Mouse (Mus musculus) CD4-positive, CD25-positive, alpha-beta regulatory T cell, adult 9 weeks (primary cell): ENCODE measurements around the gene Cnpy4. TPM values are rescaled to one million over a fixed set of nuclear protein-coding genes. Genes with fewer than 3 reads are reported as not detected.

Source experiments
- polyA plus RNA-seq: library from polyadenylated mRNA; unstranded; fragments of 100-300 nt; shearing (Covaris generic); gene quantifications from one replicate; pipeline ENCODE4 v1.2.1, GENCODE M21; 2017

The Cnpy4 gene
- polyA plus RNA-seq = 20.6 TPM

DNA sequence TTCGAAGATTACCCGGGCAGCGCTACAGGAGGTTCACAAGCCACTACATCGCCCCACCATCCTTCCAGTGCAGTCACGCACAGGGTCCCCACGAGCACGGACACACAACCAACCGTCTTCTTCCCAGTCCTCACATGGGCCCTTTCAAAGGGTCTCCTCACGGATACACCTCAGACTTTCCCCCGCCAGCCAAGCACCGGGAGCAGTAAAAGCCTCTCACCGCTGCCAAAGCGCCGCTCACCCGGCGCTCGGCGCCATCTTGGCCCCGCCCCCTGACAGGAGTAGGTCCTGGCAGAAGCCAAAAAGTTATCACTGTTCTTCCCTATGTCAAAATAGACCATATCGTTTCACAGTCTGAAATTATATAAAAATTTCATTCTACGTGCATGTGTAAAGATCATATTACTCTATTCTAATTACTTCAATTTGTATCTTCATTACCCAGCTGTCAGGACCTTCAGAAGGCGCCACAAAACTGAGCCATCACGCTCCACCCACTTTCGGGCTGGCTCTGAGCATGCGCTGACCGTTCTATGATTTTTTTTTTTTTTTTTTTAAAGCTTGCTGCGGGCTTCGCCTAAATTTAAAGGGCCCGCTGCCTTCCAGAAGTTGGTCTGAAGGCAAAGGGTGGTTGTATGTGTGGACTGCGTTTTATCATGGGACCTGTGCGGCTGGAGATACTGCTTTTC is at the start of gene Cnpy4, which contains the start of gene Taf6:
Gene Cnpy4 (plus strand): TSS at position 536 of the 689 bp plus-strand sequence.
Gene Taf6 (minus strand): TSS at position 502 of the 689 bp plus-strand sequence.

DNA sequence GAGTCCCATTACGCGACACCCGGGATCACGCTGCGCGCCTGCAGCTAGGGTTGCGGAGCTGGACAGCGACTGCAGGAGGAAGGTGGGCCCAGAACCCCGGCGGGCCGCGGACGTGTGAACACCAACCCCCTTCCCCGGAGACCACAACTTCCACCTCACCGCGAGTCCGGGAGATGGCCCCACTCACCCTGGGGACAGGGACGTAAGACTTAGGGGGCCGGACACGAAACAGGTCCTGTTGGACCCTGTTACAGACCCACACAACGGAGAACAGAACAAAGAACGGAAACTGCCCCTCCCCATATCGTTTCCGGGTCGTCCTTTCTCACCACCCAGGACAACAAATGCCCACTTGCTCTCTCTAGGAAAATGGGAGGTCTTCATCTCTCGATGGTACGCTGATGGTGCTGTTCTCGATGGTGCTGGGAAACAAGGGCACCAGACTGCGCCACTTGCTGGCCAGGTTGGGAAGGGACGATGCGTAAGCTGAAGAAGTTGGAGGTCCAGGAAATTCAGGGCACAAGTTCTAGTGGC is 31.8 kb upstream of the Cnpy4 start, which contains the start of gene Zfp113:
Gene Zfp113 (minus strand): TSS at position 302 of the 534 bp plus-strand sequence.

DNA sequence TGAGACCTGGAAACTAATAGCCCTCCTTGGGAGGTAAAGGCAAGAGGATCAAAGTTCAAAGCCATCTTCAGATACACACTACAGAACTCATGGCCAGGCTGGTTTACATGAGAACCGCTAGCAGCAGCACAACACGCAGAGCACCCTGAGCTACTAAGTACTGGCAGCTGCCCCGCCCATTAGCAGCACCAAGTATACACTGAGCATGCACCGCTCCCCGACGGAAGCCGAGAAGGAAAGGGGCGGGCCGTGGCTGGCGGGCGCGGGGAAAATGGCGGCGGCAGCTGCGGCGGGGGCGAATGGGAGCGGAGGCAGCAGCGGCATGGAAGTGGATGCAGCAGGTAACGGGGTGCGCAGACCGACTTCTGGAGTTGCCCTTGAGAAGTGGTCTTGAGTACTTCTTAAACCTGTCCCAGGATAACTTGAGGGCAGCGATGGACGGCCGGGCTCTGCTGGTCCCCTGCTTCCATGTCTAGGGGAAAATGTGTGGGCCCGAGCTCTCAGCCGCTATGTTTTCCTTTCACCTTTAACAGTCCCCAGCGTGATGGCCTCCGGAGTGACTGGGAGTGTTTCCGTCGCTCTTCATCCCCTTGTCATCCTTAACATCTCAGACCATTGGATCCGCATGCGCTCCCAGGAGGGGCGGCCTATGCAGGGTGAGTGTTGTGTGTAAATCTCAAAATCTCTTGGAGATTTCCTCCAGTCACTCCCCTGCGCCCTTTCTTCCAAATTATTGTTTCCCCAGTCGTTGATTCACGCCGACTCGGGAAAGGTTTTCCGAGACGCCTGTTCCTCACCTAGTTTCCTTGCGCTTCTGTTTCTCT is 26.2 kb upstream of the Cnpy4 start, which contains the start of gene Cops6:
Gene Cops6 (plus strand): TSS at position 230 of the 824 bp plus-strand sequence.

DNA sequence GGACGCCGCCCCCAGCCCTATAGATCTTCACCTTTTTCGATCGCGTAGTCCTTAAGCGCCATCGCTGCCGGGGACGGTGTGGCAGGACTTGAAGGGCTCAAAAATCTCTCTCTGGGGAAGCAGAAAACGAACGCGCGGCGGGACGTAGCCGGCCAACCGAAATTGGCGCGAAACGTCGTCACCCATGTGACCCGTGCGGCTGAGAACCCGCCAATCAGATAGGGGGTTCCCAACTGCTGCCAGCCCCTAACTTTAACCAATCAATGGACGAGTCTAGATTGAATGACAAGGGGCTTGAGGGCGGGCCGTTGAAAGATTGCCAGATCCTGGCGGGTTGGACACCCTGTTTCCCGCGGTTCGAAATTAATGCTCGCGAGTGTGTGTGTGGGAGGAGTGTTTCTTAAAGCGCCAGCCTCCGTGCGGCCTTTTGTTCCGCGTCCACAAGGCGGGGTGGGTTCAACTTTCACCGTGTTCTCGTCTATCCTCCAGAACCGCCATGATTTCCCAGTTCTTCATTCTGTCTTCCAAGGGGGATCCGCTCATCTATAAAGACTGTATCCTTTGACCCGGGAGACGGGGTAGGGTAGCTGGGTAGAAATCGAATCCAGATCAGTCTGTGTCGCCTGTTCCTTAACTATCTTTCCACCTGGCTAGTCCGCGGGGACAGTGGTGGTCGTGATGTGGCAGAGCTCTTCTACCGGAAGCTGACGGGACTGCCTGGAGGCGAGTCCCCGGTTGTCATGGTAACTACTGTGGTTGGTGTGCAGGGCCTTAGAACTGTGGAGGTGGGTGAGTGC is 15.4 kb upstream of the Cnpy4 start, which contains the start of the genes Ap4m1 and Mcm7:
Gene Ap4m1 (plus strand): TSS at position 308 of the 797 bp plus-strand sequence.
Gene Mcm7 (minus strand): TSS at position 728 of the 797 bp plus-strand sequence.

DNA sequence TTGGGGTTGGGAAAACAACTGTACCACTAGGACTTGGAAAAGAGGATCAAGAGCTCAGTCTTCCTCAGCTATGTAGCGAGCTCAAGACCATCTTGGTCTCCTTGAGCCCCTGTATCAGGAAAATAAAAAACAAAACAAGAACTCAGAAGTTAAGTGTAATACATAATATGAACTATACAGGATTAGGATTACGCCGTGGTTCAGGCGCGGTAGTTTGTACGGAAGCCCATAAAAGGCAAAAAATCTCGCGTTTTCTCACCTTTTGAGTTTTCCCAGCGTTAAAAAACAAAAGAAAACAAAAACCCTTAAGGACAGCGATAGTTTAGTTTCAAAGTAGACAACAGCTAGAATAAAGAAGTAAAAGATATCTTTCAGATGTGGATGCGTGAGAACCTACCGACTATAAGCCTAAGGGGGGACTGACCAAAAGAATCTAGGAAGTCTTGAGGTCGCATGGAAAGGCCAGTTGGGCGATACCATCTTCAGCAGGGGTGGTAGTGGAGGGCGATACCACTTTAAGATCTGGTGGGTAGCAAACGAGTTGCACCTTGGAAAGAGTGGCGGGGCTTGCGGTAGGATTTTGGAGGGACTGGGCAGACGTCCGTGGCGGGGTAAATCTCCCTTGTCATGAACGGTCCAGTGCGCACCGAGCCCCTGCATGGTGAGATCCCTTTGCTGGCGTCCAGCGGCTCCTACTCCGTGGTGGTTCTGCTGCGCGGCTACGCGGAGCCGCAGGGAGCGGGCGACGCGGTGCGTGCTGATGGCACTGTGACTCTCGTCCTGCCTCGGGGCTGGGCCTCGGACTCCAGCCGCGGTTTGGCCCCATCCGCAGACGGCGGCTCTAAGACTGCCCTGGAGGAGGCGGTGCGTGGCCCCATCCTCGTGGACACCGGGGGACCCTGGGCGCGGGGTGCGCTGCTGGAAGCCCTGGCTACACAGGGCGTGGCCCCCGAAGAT is 6.8 kb downstream of the Cnpy4 start, which contains the start of gene Mblac1:
Gene Mblac1 (plus strand): TSS at position 544 of the 957 bp plus-strand sequence.

DNA sequence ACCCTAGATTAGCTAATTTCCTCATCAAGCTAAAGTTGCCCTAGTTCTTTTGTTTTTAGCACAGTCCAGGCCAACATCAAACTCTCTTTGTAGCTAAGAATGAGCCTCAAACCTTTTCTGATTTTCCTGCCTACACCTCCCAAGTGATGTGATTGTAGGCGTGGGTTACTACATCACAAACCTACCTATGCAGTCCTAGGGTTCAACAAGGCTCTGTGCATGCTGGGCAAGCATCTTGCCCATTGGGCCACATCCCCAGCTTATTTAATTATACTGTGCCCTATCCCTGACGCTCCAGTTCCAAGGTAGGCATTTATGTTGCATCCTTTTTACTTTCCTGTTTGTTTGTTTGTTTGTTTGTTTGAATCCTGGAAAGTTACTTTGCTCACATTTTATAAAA is 38.4 kb downstream of the Cnpy4 start, which contains the start of gene Nxpe5:
Gene Nxpe5 (plus strand): TSS at position 199 of the 400 bp plus-strand sequence.

Other genes starting within 250 kb of the Cnpy4 start
- gene Gjc3, start 224.4 kb upstream of the Cnpy4 start, polyA plus RNA-seq = not detected
- gene Azgp1, start 206.0 kb upstream of the Cnpy4 start, polyA plus RNA-seq = not detected
- not detected for gene Smok3a, start 166.2 kb upstream of the Cnpy4 start, polyA plus RNA-seq
- gene Smok3b, start 166.1 kb upstream of the Cnpy4 start, polyA plus RNA-seq = not detected
- not detected for gene Smok3c, start 134.3 kb upstream of the Cnpy4 start, polyA plus RNA-seq
- 24.7 TPM for gene Zkscan1, start 102.4 kb upstream of the Cnpy4 start, polyA plus RNA-seq
- gene Zscan21, start 70.6 kb upstream of the Cnpy4 start, polyA plus RNA-seq = 32.2 TPM
- 24.1 TPM for gene Zfp113, start 31.7 kb upstream of the Cnpy4 start, polyA plus RNA-seq
- 241 TPM for gene Cops6, start 26.4 kb upstream of the Cnpy4 start, polyA plus RNA-seq
- 10.2 TPM for gene Ap4m1, start 15.5 kb upstream of the Cnpy4 start, polyA plus RNA-seq
- gene Mcm7, start 15.1 kb upstream of the Cnpy4 start, polyA plus RNA-seq = 89.5 TPM
- gene Taf6, start within 50 bp of the Cnpy4 start, polyA plus RNA-seq = 55.2 TPM
- gene Mblac1, start 6.8 kb downstream of the Cnpy4 start, polyA plus RNA-seq = 0.35 TPM
- not detected for gene Nxpe5, start 38.4 kb downstream of the Cnpy4 start, polyA plus RNA-seq
- gene Lamtor4, start 68.0 kb downstream of the Cnpy4 start, polyA plus RNA-seq = 121 TPM
- gene BC037034, start 76.5 kb downstream of the Cnpy4 start, polyA plus RNA-seq = 8.7 TPM
- 0.92 TPM for gene Gal3st4, start 85.4 kb downstream of the Cnpy4 start, polyA plus RNA-seq
- not detected for gene Gm43720, start 92.5 kb downstream of the Cnpy4 start, polyA plus RNA-seq
- gene Gpc2, start 92.5 kb downstream of the Cnpy4 start, polyA plus RNA-seq = 3.0 TPM
- 1.1 TPM for gene Stag3, start 92.8 kb downstream of the Cnpy4 start, polyA plus RNA-seq
- 15.3 TPM for gene Pvrig, start 154.5 kb downstream of the Cnpy4 start, polyA plus RNA-seq